Mouse (Mus musculus) heart, adult 18-20 months (tissue): ENCODE measurements around the gene Gse1. TPM values are rescaled to one million over a fixed set of nuclear protein-coding genes. Genes with fewer than 3 reads are reported as not detected.

ENCODE experiments used
- DNase-seq, 2 experiments: peaks; one replicate each; pipeline ENCODE4 v3.0.0; 2021 to 2022; ENCODE audit warnings: mixed read lengths in 1 of 2
- total RNA-seq, 2 experiments: library from RNA; stranded (reverse); gene quantifications; 2 replicates each; pipeline ENCODE4 v1.2.3; 2021

Gse1 gene
- total RNA-seq, 2 experiments from 2014 or later = 15.5 to 16.0 TPM

DNA sequence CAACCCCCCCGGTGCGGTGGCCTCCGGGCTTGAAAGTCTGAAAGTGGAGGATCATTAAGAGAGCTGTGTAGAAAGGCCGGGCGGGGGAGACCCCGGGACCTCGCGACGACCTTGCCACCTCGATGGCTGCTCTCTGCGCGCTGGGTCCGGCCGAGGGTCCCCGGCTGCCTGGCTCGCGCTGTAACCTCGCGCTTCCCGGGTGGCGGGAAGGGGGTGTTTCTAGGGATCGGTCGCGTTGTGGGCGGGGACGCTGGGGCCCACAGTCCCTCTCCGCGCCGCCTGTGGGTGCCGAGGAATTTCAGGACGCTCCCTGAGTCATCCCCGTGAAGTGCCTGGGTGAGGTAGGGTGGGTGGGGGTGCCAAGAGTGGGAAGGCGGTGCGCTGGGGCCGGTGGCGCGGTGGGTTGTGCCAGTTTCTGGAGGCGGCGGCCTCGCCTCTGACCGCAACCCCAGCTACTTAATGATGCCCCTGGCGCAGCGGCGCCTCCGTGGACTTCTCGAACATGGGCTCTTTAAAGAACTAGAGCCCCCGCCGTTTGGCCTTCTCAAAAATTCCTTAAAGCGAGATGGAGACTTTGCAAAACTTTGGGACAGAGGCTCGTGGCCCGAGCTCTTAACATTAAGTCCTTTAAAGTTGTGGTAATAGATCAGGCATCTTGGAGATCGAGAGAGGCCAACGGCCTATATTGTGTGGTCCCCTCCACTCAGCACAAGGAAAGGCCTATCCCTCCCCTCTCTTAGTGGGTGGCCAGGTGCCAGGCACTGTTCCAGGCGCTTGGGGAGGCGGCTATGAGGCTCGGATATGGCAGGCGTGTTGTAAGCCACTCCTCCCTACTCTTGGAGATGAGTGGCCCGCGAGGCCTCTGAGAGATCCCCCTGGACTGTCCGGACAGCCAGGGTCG is 308.3 kb downstream of the Gse1 start:
- peak in 1 of 2 experiments; percentile 52 for DNase-seq

DNA sequence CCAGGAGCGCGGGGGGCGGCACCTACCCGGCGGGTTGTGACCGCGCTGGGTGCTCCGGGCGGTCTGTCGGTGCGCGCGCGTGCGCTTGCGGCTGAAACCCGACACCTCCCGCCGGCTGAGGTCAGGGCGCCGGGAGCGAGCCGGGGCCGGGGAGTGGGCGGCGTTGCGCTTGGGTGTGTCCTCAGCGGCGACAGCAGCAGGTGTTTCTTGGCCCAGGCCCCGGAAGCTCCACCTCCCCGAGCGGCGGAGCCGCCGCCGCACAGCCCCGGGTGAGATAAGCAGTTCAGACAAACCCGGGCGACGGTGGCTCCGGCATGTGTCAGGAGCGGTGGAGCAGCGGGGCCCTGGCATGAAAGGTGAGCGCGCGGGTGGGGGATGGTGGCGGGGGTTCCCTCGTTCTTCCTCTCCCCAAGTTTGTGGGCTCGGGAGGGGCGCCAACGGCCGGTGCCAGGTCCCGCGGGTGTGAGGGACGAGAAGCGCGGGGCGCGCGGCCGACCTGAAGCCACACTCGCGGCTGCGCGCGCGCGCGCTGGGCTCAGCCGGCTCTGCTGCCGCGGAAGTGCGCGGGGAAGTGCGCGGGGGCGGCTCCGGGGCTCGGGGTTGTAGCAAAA is 309.1 kb downstream of the Gse1 start:
- peak; percentile 83 to 91 for DNase-seq

DNA sequence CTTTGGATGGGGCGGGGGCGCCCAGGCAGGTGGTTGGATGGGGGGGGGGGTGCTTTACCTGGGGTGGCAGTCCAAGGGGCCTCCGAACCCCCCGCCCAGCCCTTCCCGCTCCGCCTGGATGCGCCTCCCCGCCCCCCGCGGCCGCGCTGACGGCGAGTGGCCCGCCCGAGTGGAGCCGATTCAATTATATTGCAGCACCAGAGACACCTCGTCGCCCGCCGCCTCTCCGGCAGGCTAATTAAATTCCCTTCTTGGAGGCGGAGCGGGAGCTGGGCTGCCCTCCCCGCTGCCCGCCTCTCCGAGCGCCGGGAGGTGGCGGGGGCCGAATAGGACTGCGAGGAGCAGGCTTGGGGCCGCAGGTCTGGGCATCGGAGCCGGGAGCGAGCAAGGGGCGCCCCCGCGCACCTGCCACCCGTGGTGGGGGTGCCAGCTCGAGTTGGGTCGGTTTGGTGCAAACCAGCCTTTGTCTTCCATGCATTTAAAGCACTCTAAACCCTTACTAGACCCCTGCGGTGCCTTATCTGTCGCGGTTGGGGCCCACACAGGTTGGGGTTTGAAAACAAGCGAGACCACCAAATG is 309.7 kb downstream of the Gse1 start:
- DNase-seq = peak; percentile 64 to 74

DNA sequence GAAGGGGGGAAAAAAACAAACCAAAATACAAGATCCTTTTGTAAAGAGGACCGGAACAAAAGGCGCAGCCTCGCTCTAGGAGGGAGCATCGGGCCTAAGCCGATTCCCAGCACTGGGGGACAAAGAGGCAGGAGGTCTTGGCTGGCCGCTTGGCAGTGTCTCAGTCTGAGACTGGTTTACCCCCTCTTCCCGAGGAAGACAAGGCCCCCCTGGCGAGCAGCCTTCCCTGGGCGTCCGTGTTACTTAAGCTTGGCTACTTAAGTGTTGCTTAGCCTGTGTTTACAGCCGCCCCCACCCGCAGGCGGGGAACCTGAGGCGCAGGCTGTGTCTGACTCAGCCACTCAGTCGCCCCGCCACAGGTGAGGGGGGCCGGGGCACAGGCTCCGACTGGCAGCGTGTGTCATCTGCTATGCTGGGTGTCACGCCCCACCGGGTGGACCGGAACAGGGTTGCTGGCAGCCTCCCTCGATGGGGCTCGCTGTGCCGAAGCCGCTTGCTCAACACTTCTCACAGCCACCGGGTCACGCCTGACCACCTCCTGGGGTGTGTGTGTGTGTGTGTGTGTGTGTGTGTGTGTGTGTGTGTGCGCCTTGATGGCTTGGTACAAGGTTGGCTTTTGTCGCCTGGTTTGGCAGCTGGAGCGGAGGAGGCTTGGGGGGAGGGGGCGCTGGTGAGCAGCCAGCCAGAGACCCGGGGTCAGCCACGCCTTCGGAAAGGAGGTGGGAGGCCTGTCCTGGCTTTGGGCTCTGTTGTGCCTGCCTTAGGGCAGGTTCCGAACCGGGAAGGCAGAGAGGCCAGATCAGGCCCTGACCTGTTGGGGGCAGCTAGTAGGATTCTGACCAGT is 310.4 kb downstream of the Gse1 start:
- peak; percentile 74 to 82 for DNase-seq

DNA sequence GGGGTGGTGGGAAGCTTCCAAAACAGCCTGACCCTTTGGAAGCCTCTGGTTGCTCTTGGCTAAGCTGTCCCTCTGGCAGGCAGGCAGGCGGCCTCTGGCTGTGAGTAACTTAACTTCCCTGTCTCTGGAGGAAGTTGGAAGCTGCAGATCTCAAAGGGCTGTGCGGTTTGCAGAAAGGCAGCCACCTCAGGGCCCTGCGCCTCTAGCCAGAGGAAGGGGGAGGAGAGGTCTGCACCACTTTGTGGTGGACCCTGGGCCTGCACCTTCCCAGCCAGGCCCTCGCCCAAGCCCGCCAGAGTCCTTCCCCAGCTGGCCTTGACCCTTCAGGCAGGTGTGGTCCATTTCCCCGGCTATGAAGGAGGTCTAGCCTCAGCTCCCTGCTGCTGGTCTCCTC is 311.1 kb downstream of the Gse1 start:
- peak in 1 of 2 experiments; percentile 66 for DNase-seq

DNA sequence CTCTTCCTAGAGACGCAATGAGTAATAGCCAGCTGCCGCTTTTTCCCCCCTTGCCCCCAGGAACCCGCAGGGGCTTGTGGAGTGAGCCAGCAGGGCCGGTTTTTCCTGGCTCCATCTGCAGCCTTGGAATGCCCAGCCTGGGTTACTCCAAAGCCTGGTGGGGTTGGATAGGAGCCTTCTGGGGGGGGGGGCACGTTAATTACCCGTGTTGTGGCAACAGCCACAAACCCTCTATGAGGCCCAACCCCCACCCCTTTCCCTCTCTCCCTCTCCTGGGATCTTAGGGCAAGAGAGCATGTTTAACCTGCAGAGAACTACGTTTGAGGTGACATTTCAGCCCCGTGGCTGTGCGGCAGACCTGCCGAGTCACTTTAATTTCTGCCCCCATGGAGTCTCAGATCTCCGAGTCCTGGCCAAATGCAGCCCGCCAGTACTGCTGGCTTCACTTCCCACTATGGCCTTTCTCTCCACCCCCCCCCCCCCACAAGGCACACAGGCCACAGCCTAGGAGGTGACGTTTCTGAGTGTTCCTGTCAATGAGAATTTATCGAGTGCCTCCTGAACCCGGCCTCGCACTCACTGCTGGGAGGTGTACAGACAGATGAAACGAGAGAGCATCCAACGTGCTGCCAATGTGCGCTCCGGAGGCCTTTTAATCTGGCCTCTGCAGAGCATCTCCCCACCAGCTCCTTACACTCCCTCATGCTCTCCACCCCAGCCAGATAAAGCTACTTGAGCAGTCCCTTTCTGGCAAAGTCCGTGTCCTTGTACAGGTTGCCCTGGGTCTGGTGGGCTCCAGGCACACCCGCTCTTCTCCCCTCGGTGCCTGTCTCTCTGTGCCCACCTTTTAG is 311.7 kb downstream of the Gse1 start:
- no peak for DNase-seq

DNA sequence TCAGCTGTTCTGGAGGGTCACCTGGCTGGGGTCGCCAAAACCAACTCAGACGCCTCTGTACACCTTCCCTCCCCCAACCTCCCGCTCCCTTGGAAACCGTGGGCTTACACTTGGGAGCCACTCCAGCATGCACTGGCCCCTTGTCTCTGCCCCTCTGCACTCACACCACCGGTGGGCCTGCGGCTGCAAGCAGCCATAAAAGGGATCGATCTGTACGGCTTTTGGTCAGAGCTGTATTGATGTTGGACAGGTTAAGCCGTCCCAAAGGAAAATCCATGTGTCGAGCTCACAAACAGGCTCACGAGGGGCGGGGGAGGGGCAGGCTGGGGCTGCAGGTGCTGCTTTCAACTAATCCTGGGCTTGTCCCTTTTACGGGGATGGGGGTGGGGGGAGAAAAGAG is 314.7 kb downstream of the Gse1 start:
- no peak for DNase-seq

DNA sequence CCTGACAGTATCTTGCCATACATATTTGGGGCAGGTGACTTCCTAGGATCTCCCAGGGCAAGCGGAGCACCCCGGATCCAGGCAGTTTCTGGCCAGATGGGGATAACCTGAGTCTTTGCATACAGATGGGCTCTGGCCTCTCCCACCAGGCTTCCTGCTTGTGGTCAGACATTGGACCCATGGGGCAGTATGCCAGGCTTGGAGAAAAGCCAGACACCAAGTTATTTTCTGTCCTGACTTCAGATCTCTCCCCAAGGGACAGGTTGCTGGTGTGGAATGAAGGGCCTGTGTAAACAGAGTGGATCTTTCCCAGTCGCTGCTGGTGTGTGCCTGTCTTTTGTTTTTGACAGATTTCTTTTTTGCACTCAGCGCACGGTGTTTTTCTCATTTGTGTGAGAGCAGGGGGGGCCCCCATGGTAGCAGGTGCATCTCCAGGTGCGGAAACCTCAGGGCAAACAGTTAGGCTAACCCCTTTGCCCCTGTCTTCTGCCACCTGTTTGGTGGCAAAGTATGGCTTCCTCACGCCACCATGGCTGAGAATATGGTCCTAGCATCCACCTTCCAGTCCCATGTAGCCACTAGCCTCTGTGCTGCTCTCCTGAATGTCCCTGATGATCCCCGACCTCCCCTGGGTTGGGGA is 315.3 kb downstream of the Gse1 start:
- peak; percentile 72 to 75 for DNase-seq

DNA sequence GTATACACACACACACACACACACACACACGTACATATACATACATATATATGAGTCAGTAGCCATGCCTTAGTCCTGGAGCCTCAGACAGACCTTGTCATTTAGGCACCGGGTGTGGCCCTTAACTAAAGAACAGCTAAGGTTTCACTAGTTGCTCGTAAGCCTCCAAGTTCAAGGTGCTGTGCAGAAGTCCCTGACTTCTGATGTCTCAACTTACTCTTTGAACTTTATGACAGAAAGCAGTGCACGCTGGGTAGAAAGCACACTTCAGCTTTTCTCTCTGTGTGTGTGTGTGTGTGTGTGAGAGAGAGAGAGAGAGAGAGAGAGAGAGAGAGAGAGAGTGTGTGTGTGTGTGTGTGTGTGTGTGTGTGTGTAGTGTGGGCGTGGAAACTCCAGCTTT is 315.9 kb downstream of the Gse1 start:
- no peak for DNase-seq

DNA sequence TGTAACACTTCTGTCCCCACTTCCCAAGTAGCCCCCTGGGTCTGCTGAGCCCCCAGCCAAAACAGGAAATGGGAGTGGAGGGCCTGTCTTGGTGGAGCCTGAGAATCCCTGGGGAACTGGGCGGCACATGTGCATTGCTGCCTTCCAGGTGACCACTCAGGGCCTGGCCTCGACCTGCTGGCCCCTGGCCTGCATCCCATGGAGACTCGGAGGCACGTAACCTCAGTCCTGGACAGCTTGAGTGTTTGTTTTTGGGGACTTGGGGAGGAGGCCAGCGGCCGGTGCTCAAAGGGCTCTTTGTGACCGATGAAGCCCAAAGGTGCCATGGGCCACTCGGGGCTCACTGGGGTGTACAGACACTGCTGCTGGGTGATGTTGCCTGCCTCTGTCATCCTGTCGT is 319.3 kb downstream of the Gse1 start:
- no peak for DNase-seq

DNA sequence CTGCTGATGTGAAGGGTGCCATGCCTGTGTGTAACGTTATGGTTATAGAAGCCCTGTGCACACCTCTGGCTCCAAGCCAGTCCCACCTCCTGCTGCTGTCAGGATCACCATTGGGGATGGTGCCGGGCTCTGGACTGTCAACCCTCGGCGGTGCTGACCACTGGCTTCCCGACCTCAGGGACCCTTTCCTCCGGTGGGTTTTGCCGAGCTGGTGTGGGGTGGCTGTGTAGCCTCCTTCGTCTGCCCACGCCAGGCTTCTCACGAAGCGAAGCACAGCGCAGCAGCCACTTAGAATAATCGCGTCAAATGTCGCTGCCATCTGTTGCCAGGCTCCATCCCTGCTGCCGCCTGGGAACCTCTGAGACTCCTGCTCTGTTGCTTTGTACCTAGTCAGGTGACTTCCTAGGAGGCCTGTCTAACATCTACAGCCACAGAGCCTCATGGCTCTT is 320.1 kb downstream of the Gse1 start:
- no peak for DNase-seq

DNA sequence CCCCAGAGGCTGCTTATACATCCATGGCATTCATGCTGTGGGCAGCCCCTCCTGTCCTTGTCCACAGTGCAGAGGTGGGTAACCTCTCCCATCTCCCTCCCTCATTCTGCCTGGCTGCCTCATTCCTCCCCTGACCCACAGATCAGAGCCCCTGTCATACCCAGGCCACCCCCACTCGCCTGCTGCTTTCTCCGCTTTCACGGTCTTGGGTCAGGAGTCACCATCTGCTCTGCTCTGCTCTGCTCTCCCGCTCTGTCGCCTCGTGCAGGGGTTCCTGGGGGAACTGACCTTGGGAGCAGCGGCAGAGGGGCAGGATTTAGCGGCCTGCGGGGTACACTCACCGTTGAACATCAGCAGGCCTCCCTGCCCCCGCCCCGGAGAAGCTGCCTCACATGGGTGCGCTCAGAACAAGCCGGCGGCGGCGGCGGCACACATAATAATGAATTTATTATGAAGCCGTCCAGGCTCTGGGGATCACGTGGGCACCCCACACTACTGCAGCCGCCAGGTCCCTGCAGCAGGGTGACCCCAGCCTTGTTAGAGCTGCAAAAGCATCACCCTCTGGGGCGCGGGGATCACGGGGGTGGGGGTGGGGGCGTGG is 321.2 kb downstream of the Gse1 start:
- no peak for DNase-seq

DNA sequence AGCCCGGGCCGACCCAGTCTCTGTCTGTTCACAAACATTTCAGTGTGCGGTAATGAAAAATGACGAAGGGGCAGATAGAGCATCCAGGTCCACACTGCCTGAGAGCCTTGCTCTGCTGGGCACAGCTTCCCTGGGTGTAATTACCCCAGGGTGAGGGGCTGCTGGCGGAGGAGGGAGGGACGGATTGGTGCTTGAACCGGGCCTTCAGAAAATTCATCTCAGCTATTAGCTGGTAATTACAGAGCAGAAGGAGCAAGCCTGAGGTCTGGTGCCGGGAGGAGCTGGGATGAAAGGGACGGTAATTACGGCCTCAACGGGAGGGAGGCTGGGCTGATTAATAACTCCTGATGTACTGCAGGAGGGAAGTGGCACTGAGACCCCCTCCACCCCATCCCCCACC is 321.7 kb downstream of the Gse1 start:
- DNase-seq = no peak

DNA sequence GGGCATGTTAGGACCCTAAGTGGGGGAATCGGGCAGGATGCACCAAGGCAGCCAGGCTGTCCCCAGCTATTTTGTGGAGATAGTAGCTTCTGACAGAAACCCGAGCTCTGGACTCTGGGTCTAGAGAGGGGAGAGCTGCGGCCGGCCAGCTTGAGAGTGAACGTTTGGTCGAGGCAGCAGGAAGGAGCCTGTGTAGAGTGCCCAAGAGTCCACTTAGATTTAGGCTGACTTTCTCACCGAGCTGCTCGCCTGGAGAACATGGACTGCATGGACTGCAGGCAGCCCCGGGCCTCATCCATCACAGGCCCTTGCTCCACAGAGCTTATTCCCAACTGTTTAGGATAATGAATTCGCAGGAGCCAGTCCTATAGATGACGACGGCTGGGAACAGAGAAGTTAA is 322.2 kb downstream of the Gse1 start:
- DNase-seq = no peak

DNA sequence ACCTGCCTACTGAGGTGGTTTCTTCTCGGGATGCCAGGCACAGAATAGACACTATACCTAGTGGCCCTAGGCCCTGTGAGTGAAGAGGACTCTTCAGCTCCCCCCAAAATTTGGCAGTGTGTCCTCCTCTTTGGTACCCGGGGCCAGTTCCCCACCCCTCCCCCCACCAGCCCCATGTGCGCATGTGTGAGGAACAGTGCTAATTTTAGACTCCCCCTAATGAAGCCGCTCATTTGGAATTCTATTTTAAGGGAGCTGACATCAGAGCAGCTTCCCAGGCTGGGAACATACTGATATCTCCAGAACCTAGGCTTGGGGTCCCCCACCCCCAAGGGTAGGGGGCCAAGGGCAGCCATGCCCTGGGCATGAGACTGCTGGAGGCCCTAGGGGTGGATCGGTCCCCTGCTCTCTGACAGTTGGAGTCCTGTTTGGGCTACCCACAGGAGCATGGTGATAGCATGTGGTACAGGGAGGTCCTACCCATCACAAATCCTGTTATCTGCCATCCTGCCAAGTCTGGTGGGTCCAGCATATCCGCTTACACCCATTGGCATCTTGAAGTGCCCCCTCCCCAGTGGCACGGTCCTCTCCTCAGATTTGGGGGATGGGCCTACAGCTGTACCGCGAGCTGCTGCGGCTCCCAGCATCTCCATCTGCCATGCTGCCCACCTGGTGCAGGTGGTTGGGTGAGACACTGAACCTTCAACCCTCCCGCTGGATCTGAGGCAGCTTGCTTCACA is 322.9 kb downstream of the Gse1 start:
- DNase-seq = peak; percentile 55 to 60

DNA sequence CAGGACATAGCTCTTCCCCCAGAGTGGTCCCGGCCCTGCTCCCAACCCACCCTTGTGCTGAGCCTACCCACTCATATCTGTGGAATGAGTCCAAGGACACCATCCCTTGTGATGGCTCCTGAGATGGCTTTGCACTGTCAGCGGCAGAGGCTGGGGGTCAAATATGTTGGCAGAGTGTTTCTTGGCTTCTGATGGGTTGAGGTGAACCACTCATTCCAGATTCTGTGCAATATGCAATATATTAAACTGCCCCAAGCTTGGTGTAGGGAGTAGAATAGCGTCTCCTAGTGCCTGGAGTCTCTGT is 323.4 kb downstream of the Gse1 start:
- no peak for DNase-seq

DNA sequence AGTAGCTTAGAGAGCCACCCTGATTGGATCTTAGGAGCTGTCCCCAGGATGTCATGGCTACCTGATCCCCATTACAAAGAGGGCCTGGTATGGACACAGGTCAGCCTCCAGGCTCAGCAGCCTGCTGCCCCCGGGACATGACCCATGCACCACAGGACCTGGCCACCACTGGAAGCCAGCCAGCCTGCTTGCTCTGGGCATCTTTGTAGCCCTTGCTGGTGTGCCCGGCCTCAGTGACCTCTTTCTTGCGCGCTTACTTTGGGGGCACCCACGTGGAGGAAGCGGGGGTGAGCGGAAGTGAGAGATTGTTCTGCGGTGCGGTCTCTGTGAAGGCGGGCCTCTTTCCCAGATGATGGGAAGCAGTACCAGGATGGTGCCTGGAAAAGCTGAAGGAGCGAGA is 324.3 kb downstream of the Gse1 start:
- no peak for DNase-seq

DNA sequence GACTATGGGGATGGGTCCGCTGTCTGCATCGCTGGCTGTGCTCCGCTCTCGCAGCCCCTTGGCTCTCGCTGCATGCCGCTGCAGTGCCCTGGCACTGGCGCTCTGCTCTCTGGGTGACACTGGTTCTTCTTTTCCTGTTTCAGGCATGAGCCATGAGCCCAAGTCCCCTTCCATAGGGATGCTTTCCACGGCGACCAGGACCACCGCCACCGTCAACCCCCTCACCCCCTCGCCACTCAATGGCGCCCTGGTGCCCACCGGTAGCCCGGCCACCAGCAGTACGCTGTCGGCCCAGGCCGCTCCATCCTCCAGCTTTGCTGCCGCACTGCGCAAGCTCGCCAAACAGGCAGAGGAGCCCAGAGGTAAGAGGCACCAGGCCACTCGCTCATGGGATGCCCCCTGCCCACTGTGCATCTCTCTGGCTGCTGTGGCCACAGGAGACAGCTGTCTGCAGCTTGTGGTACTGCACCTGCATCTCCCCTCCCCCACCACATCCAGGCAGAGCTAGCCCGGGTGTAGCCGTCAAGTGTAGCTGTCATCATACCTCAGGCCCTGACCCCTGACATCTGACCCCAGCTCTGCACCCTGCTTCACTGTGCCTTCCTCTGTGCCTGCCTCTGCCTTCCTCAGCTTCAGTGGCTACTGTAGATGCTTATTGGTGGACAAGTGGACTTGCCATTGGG is 325.3 kb downstream of the Gse1 start:
- DNase-seq = no peak

DNA sequence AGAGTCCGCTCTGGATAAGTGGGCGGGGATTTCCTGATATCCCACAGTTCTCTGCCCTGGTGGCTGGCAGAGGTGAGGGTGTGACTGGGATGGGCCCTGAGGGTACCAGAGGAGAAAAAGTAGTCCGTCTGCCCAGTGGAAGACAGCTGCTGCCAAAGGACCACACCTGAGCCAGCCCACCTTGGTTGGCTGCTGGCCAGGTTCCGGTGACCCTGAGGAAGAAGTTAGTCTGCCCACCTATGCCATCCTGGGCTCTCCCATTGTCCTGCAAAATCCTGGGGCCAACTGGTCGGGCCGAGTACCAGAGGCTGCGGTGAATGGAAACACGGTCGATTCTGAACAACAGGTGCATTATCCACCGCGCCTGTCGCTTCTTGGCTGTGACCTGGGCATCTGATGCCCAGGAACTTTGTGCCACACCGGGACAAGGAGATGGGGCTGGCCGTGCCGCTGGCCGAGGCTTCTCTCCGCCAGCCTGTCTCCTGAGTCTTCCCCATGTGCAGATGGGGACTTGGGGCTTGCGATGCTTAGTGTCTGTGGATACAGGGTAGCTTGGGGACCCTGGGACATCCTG is 326.3 kb downstream of the Gse1 start:
- no peak for DNase-seq
